Mouse (Mus musculus) CD8-positive naive resting alpha-beta T cell, adult 2 months (primary cell): ENCODE data around the gene Sirpa.

Experiments
- DNase-seq, 2 experiments: peaks; one replicate each; pipeline ENCODE4 v3.0.0; 2022; ENCODE audit warnings: low read depth in 2 of 2, low spot score in 2 of 2

Sirpa gene

GRCm38 (mm10) chr2:129632324-129632723 lies 39.7 kb downstream of the Sirpa start:
- DNase-seq, result no peak

DNA sequence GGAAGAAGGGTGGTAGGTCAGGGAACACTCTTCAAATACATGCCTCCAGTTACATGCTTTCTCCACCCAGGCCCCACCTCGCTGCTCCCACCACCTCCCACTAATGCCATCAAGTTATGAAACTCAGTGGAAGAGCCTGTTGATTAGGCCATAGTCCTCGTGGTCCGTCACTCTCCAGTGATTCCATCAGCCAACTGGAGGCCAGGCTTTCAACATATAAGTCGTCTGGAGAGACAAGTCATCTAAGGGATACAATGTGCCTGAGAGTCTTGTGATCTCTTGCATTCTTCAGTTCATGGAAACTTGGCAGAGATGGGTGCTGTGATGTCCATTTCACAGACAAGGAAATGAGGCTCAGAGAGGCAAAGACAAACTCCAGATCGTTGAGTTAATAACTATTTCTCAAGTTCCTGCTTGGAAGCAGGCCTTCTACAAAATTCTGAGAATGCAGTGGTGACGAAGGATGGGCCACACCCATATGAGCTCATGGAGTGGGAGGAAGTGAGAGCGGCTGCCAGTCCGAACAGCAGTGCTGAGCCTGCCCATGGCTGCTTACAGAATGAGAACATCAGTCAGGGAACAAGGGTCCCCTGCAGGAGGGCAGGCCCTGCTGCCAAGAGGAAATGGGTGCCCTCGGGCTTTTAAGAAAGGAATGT lies 40.6 kb downstream of the Sirpa start:
- no peak for DNase-seq

DNA sequence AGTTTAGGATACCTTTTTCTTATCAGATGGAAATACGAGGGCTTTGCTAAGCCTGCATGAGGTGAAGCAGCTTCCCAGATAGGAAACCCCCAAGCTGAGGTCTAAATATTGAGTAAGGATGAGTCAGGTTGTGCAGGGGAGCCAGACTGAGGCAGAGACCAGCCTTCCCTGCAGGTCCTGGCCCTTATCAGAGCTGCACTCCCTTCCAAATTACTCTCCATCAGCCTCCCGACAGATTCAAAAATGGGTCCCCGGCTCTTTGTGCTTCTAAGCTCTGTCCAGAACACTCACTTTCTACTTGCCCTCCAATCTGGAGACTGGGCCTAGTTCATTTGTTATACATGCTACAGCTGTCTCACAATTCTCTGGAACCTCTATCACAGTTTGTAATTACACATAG lies 41.3 kb downstream of the Sirpa start:
- DNase-seq, result no peak

GRCm38 (mm10) chr2:129652616-129653015 lies 60.0 kb downstream of the Sirpa start:
- no peak for DNase-seq

GRCm38 (mm10) chr2:129653632-129654031 lies 61.0 kb downstream of the Sirpa start:
- no peak for DNase-seq

- DNase-seq, result no peak
Observed at GRCm38 (mm10) chr2:129654233-129654950, 61.8 kb downstream of the Sirpa start.

- no peak for DNase-seq
Observed at GRCm38 (mm10) chr2:129655033-129655432, 62.4 kb downstream of the Sirpa start.

DNA sequence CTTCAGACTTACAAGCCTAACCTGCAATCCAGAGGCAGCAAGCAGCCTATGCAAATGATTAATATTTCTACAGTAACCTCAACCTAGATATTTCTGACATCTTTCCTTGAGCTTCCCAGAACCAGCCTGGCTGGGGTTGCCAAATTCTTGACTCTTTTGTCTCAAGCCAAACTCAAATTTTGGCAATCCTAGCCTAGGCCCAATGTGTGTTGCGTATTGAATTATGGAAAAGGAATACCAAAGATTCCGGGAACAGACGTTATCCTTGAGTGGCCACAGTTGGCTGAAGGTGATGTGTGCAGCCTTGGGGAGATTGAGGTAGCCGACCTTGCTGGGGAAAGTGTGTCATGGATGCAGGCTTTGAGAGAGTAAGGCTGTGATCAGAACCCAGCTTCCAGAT lies 66.2 kb downstream of the Sirpa start:
- no peak for DNase-seq

- no peak for DNase-seq
Observed at GRCm38 (mm10) chr2:129660020-129660419, 67.4 kb downstream of the Sirpa start.

DNA sequence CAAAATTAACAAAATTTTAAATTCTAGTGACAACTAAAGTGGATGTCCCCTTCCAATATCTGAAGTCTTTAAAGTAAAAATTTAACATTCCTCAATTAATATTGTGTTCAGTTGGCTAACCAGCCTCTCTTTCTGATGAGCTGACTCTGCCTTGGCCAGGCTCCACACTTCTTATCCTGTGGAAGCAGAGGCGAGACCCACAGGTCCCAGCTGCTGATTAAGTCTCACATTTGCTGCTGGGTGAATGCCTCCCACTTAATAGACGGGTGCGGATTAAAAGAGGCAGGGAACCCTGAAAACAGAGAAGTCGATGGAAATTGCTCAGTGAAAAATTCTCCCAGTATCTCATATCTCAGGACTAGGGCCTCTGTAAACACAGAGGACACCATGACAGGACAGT lies 69.8 kb downstream of the Sirpa start:
- DNase-seq, result no peak

DNA sequence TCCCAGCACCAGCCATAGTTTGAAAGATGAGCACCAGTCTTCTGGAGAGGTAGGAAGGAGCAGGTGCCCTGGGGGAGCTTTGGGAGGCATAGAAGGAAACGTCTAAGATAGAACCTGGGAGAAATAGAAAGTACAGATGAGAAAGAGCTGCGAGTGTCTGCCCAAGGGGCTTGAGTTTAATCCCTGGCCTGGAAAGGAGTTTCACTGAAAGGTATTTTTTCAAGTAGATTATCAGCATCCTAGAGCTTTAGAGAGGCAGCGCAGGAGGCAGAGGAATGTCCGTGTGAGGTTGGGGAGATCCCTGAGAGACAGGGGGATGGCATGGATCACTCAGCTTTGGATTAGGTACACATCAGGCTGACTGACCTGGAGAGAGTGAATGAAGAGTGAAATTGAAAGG lies 79.3 kb downstream of the Sirpa start:
- no peak for DNase-seq

GRCm38 (mm10) chr2:129674935-129675634 lies 82.5 kb downstream of the Sirpa start:
- peak; percentile 65 to 69 for DNase-seq

DNA sequence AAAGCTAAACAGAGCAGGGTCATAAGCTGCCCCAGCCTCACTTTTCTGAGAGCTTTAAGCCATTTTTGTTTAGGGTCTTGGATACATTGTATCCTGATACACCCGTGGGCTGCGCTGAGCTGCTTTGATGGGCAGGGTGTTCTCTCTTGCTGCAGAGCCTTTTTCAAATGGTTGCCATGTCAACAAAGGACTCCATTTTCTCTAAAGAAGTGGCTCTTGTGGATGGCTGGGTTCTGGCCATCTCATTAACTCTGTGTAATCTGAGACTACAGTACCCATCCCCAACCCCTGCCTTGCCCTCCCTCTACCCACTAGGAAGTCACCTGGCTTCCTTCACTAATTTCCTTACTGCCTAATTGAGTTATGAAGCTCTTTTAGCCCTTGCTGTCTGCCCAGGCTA lies 85.0 kb downstream of the Sirpa start:
- DNase-seq, result no peak

DNA sequence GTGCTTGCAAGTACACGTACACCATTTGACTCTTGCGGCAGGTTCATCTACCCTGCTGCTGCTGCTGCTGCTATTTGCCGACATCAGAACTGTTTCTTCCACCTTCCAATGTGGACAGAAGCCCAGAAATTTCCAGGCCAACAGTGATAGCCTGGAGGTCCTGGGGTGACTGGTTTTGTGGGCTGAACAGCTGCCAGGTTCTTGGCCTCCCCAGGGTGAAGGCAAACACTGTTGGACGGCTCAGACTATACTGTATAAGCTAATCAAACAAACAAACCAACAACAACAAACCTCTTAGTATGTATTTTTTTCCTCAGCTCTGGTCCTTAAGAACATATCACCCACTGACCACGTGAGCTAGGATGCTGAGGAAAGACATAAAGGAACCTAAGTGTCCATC lies 86.4 kb downstream of the Sirpa start:
- no peak for DNase-seq

GRCm38 (mm10) chr2:129680236-129680635 lies 87.6 kb downstream of the Sirpa start:
- DNase-seq, result no peak
